Mouse (Mus musculus) forebrain, postnatal 0 days (tissue): ENCODE results near the gene Cgnl1. TPM values are rescaled to one million over a fixed set of nuclear protein-coding genes. Genes with fewer than 3 reads are reported as not detected.
A peak's percentile ranks its signal among the peaks of the same experiment; 100 is the strongest.

Experiments
- ATAC-seq: fragments of 200-750 bp; cut with Nextera tagmentation; 2 replicates; pipeline ENCODE4 v1.8.0; 2017; ENCODE audit warnings: mild to moderate bottlenecking, moderate library complexity
- DNase-seq: peaks from one replicate; pipeline ENCODE4 v3.0.0-alpha.2; 2015
- H3K27ac ChIP-seq: fragments of 300-500 bp; sonication (generic); 2 replicates; pipeline ENCODE4 v1.5.1; 2014; ENCODE audit warnings: low read depth, mild to moderate bottlenecking, antibody characterized with exemption, low read length, moderate library complexity, mixed read lengths
- H3K27me3 ChIP-seq: fragments of 300-500 bp; sonication (generic); 2 replicates; pipeline ENCODE4 v1.6.1; 2014; ENCODE audit warnings: mild to moderate bottlenecking, low read length, mixed read lengths; ENCODE audit not compliant: insufficient read depth
- H3K36me3 ChIP-seq: fragments of 300-500 bp; sonication (generic); 2 replicates; pipeline ENCODE4 v1.6.1; 2014; ENCODE audit warnings: mild to moderate bottlenecking, moderate library complexity; ENCODE audit not compliant: insufficient read depth
- H3K4me1 ChIP-seq: fragments of 300-500 bp; sonication (generic); 2 replicates; pipeline ENCODE4 v1.6.1; 2014; ENCODE audit warnings: antibody characterized with exemption; ENCODE audit not compliant: insufficient read depth
- H3K4me2 ChIP-seq: fragments of 300-500 bp; sonication (generic); 2 replicates; pipeline ENCODE4 v1.6.1; 2014; ENCODE audit warnings: low read depth, mild to moderate bottlenecking, moderate library complexity
- H3K4me3 ChIP-seq: fragments of 300-500 bp; sonication (generic); 2 replicates; pipeline ENCODE4 v1.5.1; 2014; ENCODE audit warnings: low read depth, low read length, mixed read lengths
- H3K9ac ChIP-seq: fragments of 300-500 bp; sonication (generic); 2 replicates; pipeline ENCODE4 v1.6.1; 2014; ENCODE audit warnings: mild to moderate bottlenecking
- H3K9me3 ChIP-seq: fragments of 300-500 bp; sonication (generic); 2 replicates; pipeline ENCODE4 v1.6.1; 2016; ENCODE audit warnings: low read length
- CTCF ChIP-seq: sonication (generic); IDR thresholded peaks from 2 replicates; pipeline ENCODE4 v1.5.1; 2016; ENCODE audit warnings: antibody characterized with exemption, control low read depth, low read depth
- WGBS: fragments of 180-500 bp; shearing (Covaris S2); extraction: QIAGEN DNeasy Blood & Tissue Kit; methylation state at CpG from one replicate; pipeline ENCODE4 v1.1.7; 2014; 5-methylcytosine and 5-hydroxymethylcytosine counted together
- polyA plus RNA-seq: library from polyadenylated mRNA; unstranded; fragments of >200 nt; fragmentation: Nextera tagmentation; extraction: Ambion mirVana; gene quantifications from 2 replicates; pipeline ENCODE4 v1.2.1, GENCODE M21; 2015
- total RNA-seq: library from RNA; depleted of rRNA; stranded (reverse); fragments of >200 nt; gene quantifications from 2 replicates; pipeline ENCODE4 v1.2.3, GENCODE M21; 2014

Cgnl1 gene
- total and polyA plus RNA-seq, 2 experiments from 2014 or later = 5.0 to 8.5 TPM

- no peak for DNase-seq
- no peak for TF ChIP-seq CTCF
- H3K4me3 ChIP-seq = no peak overlapping the region
- WGBS = 82% methylated on average over 6 of the region's 6 CpGs
- H3K27me3 ChIP-seq = no peaks in the 10 kb centered on the region
- H3K36me3 ChIP-seq = no peaks in the 10 kb centered on the region
- H3K27ac ChIP-seq = no peak overlapping the region
- H3K9ac ChIP-seq = no peak overlapping the region
- no peak overlapping the region for H3K4me2 ChIP-seq
- no peak for ATAC-seq
- no peaks in the 10 kb centered on the region for H3K9me3 ChIP-seq
- no peaks in the 10 kb centered on the region for H3K4me1 ChIP-seq
Observed at GRCm38 (mm10) chr9:71609010-71609409, 162.4 kb downstream of the Cgnl1 start.

- no peak for ATAC-seq
Observed at GRCm38 (mm10) chr9:71606296-71607057, 164.9 kb downstream of the Cgnl1 start.

GRCm38 (mm10) chr9:71604914-71605635, 166.3 kb downstream of the Cgnl1 start:
- Histone ChIP-seq H3K9me3 (no peaks in the 10 kb centered on the region), H3K4me2 (no peak overlapping the region), H3K4me3 (no peak overlapping the region), H3K27ac (no peak overlapping the region), H3K27me3 (no peaks in the 10 kb centered on the region), H3K36me3 (no peaks in the 10 kb centered on the region), H3K4me1 (no peaks in the 10 kb centered on the region), H3K9ac (no peak overlapping the region)
- no peak for ATAC-seq
- TF ChIP-seq CTCF = no peak
- no peak for DNase-seq
- 38% methylated on average over 6 of the region's 6 CpGs for whole genome bisulfite sequencing

More at GRCm38 (mm10) chr9:71606296-71607057, 164.9 kb downstream of the Cgnl1 start:
- Histone ChIP-seq H3K4me1 (no peaks in the 10 kb centered on the region), H3K27ac (no peak overlapping the region), H3K9me3 (no peaks in the 10 kb centered on the region), H3K4me3 (no peak overlapping the region), H3K9ac (no peak overlapping the region), H3K27me3 (no peaks in the 10 kb centered on the region), H3K4me2 (no peak overlapping the region), H3K36me3 (no peaks in the 10 kb centered on the region)
- no peak for DNase-seq
- TF ChIP-seq CTCF = no peak
- 68% methylated on average over 13 of the region's 13 CpGs for WGBS

- 71% methylated on average over 7 of the region's 7 CpGs for WGBS
- no peaks in the 10 kb centered on the region for H3K27me3 ChIP-seq
- no peaks in the 10 kb centered on the region for H3K36me3 ChIP-seq
- no peak overlapping the region for H3K4me2 ChIP-seq
- no peaks in the 10 kb centered on the region for H3K4me1 ChIP-seq
- H3K9me3 ChIP-seq = no peaks in the 10 kb centered on the region
- H3K9ac ChIP-seq = no peak overlapping the region
- ATAC-seq = no peak
- H3K4me3 ChIP-seq = no peak overlapping the region
- H3K27ac ChIP-seq = no peak overlapping the region
- no peak for TF ChIP-seq CTCF
- no peak for DNase-seq
Observed at GRCm38 (mm10) chr9:71599861-71600260, 171.5 kb downstream of the Cgnl1 start.

- H3K4me1 ChIP-seq = peaks cover 7% of the 10 kb centered on the region
- no peak for TF ChIP-seq CTCF
- no peak overlapping the region for H3K27ac ChIP-seq
- no peaks in the 10 kb centered on the region for H3K36me3 ChIP-seq
- H3K4me3 ChIP-seq = no peak overlapping the region
- no peaks in the 10 kb centered on the region for H3K9me3 ChIP-seq
- no peak for ATAC-seq
- no peak for DNase-seq
- no peaks in the 10 kb centered on the region for H3K27me3 ChIP-seq
- 83% methylated on average over 6 of the region's 6 CpGs for WGBS
- no peak overlapping the region for H3K4me2 ChIP-seq
- H3K9ac ChIP-seq = no peak overlapping the region
Observed at GRCm38 (mm10) chr9:71596888-71597287, 174.5 kb downstream of the Cgnl1 start.

- Histone ChIP-seq H3K27ac (no peak overlapping the region), H3K36me3 (no peaks in the 10 kb centered on the region), H3K4me2 (peak overlapping the region; percentile 89), H3K9me3 (no peaks in the 10 kb centered on the region), H3K4me3 (peak overlapping the region; percentile 54), H3K4me1 (peaks cover 7% of the 10 kb centered on the region), H3K27me3 (no peaks in the 10 kb centered on the region), H3K9ac (peak overlapping the region; percentile 59; the same call in 1 of the 2 replicates)
- ATAC-seq (no peak), DNase-seq (no peak)
- WGBS = 33% methylated on average over 6 of the region's 6 CpGs
- no peak for TF ChIP-seq CTCF
Observed at GRCm38 (mm10) chr9:71592577-71593285, 178.7 kb downstream of the Cgnl1 start.
